Mouse (Mus musculus): ENCODE measurements around the gene Sept9. TPM values are rescaled to one million over a fixed set of nuclear protein-coding genes. Genes with fewer than 3 reads are reported as not detected.
"Not testable (repeated sequence)": the region's sequence is repeated elsewhere in the genome, so short reads cannot be mapped to it uniquely, and the experiment has no call there.

Sept9 gene
- polyA plus RNA-seq, 1 experiment = 38.4 TPM

DNA sequence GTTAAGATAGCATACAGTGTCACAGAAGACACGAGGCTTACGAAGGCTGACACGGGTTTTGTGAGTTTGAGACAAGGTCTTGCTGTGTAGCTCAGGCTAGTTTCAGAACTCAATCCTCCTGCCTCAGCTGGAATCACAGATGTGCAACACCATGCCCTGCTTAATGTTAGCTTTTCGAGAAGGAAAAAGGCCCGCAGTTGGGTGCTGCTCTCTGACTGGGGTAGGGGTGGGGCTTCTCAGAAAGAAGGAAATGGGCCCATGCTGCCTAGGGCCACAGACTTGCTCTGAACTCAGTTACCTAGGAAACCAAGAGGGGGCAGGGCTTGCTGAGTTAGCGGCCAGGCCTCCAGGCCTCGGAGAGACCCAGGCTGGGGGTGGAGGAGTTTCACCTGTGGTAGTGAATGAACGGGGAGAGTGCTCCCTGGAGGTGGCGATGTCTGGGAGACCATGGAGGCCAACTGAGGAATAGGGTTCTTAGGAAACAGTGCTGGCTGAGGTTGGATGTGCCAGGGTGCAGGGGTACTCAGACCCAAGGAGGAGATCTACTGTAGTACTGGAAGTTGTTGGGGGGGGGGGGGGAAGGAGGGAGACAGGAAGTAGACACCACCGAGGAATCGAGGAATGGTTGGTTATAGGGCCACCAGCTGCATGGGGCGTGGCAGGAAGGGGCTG, 126.1 kb downstream of the Sept9 start:
- no peak for DNase-seq (ENCODE audit: low spot score)

DNA sequence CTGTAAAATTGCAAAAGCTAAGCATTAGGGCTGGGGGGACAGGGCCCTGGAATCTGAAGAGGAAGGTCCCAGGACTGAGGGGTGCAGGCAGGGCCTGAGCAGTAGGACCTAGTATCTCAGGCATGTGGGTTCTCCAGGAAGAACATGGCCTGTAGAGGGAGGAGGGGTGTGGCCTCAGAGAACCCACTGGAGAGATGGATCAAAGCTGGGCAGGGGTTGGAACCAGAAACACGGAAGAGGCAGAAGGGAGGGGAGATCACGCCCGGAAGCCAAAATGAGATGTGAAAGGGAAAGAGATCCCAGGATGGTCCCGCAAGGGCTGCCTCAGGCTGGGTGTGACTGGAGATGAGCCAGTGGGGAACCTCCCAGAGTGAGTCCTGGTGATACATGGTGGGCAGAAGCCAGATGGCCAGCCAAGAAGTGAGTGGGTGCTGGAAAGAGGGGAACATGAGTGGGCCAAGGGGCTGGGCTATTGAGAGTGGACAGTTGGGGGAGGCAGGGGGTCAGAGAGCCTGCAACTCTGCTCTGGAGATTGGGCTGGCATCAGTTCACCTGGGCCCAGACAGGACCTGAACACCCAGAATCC, 126.8 kb downstream of the Sept9 start:
- DNase-seq (ENCODE audit: low spot score) = no peak

DNA sequence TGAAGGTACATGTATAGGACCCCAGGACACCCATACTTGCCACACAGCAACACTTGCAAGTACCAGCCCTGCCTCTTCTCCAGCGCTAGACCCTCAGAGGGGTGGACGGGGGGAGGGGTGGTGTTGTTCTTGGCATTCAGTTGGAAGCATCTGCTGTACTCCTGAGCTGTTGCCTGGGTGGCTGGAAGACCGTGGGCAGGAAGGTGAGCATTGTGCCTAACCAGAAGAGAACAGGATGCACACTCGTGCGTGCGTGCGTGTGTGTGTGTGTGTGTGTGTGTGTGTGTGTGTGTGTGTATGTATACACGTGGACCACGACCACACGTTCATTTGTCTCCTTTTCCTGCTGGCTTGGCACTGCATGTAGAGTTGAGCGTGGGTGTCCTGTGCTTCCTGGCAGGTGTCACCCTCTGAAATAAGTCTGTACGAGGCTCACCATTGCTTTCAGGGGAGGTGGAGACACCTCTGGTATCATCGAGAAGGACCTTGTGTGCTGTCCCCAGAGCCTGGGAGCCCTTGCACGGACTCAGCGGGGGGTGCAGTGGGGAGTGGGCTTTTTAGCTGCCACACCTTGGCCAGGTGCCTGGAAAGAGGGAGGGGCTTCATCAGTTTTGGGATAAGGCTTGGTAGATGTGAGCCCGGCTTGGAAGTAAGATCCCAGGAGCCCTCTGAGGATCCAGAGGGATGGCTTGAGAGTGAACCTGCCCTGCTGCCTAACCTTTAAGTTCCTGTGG, 127.6 kb downstream of the Sept9 start:
- DNase-seq (ENCODE audit: low spot score) = no peak

DNA sequence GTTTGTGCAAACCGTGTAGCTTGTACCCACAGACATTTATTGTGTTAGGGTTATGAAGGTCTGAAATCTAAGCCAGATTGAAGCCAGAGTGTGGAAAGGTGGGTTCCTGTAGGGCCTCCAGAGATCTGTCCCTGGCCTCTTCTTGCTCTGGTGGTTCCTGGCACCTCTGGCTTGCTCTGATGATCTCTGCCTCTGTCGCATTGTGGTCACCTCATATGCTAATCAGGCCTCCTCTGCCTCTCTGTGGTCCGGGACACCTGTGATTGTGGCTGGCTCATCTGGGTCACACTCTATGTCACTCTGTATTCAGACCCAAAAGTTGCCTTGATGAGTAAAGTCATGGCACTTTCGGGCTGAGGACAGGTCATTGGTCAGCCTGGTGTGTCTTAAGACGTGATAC, 128.2 kb downstream of the Sept9 start:
- no peak for DNase-seq (ENCODE audit: low spot score)

DNA sequence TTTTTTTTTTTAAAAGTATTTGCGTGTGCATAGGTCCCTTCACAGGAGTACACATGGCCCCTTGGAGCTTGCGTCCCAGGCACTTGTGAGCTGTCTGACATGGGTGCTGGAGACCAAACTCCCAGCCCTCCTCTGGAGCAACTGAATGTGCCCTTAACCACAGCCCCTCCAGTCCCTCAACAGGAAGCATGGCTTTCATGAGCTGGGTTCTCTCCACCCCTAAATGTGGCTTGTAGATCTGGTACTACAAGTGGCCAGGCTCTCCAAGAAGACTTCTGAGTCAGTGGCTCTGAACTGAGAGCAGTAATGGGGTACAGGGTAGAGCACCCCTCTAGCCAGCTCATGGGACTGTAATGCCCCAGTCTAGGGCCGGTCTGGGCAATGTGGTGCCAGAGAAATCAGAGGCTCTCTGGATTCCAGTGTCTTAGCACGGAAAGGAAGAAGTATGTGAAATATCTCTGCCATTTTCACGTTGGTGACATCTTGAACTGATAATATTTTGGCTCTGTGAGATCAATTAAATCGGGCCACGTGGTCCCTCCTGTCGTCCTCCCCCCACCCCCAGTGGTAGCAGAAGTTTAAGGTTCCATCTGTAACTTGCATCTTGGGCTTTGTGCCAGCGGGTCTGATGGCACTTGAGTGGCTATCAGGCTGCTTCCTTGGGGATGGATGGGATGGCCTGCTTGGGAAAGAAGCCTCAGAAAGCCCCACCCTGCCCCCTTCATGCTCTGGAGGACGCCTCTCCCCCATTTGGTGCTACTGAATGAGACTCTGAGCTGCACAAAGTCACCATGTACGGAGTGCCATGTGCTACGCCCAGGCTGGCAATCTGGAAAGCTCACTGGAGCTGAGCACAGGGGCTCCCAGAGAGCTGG, 130.9 kb downstream of the Sept9 start:
- DNase-seq (ENCODE audit: low spot score) = no peak

DNA sequence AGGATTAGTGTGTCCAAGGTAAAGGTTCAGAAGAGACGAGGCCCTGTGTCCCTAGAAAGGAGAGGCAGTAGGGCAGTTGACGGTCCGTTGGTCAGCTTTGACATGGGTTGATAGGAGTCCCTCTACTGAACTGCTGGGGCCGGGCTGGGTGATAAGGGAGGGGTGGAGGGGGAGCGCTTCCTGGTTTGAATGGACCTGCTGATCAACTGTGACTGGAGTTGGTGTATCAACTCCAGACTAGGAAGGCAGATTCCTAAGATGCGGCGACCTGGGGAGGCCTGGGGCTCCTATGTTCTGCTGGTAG, 131.4 kb downstream of the Sept9 start:
- DNase-seq (ENCODE audit: low spot score) = no peak

DNA sequence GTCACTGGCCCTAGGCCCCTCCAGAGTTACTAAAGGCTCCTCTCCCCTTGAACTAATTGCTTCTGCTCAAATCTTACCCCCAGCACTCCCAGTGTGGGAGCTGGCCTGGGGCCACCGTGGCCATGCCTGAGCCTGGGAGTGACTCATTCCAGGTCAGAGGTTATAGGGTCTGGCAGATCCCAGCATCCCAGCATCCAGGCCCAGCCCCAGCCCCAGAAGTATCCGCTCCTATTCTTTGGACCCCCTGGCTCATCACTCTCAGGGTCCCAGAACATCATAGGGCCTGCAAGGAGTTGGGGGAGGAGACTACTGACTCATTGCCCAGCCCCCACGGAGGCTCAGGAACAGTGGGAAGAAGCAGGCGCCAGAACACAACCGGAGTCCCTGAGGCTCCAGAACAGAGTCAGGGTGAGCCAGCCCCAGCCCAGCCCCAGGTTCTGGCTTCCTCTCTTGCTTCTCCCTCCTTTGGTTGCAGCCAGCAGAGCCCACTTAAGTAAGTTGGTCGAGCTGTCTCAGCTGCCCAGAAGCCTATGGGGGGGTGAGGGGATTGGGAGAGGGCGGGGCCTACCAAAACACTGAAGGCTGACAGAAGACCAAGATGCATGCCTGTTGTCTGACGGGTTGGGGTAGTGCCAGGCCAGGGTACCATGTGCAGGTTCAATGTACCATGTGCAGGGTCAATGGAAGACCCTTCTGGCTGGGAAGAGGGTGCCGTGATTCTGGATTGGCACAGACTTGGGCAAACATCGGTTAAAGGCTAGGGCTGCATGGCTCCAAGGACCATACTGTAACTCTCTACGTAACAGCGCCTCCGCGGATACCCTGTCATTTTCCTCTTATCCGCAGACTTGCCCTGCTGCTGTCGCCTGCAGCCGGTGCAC, 132.1 kb downstream of the Sept9 start:
- DNase-seq (ENCODE audit: low spot score) = no peak

DNA sequence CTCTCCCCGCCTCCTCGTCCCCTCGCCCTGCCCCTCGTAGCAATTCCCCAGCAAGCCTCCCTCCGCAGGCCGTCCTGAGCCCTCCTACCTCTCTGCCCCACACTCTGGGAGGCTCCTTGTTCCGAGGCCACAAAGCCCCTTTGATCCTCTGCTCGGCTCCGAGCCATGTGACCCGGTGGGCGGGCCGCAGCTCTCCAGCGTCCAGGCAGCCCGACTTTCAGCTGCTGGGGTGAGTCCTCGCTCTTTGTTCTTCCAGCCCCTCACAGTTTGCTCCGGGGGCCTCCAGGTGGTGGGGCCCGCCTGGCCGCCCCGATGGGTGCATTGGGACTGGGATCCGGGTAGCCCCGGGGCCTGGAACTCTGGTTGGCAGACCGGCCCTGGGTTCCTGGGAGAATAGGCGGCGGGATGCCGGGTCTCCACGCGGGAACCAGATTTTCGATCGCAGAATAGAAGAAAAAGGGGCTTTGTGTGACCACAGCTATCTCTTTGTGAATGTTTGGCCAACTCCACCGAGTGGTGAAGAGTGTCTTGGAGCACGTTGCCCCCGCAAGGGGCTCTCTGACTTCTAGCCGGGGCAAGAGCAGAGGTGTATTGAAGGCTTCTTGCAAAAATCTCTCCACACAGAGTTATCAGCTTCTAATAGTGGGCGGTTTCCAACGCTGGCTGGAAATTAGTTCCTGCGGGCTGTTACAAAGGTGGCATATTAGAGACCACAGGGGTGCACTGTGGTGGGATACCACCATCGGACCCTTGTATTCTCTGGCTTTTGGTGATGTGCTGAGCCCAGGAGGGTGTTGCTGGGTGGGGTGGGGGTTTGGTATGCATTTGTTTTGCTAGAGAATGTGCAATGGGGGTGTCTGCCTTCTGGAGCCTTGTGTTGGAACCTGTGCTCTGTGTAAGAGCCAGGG, 133.0 kb downstream of the Sept9 start:
- no peak for DNase-seq (ENCODE audit: low spot score)

DNA sequence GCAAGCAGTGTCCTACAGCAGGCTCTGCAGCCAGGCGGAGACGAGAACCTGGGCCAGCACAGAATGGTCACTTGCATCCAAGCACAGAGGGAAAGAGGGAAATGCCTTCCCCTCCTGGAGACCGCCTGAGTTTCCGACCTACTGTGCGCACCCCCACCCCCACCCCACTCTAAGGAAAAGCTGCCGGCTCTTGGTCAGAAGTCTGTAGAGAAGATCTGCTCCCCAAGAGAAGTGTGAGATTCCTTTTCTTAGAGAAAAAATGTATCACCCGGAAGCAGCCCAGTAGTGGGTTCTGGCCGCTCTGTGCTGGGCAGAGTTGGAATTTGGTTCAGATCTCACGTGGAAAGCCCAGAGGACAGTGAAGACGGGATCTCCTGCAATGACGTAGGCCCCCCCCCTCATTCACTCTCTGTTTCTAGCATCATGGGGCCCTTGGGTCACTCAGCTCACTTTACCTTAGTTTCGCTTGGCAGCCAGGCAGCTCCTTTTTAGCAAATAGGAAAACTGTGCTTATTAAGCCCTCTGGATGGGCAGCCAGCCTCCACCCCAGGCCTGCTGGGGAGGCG, 133.8 kb downstream of the Sept9 start:
- no peak for DNase-seq (ENCODE audit: low spot score)

DNA sequence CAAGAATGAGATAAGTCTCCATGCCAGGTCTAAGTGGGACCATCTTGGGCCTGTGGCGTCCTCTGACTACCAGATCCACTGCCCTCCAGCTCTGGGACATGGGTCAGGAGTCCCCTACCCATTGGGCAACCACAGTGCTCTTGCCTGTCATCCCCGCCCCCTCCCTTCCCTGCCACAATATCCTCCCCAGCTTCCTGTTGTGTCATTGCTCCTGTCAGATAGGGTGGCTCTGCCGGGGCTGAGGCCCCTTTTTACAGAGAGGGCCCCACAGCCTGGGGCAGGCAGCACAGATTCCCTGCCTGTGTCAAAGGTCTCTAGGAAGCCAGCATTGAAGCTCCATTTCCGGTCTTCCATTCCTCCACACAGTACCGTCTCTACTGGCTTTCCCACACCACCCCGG, 134.6 kb downstream of the Sept9 start:
- DNase-seq (ENCODE audit: low spot score) = no peak

DNA sequence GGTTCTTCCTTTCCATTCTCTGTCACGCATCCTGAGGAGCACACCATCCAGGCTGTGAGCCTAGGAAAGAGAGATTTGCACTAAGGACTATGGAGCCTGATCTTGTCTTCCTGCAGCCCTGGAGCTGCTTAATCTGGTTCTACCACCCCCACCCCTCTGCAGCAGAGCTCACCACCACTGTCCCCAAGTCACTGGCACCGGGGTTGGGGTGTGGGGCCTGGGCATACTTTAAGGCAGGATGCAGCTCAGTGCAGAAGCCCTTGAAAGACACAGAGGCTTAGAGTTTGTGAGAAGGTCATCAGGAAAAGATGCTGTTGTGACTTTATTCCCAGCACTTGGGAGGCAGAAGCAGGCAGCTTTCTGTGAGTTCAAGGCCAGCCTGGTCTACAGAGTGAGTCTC, 135.7 kb downstream of the Sept9 start:
- DNase-seq (ENCODE audit: low spot score) = no peak

DNA sequence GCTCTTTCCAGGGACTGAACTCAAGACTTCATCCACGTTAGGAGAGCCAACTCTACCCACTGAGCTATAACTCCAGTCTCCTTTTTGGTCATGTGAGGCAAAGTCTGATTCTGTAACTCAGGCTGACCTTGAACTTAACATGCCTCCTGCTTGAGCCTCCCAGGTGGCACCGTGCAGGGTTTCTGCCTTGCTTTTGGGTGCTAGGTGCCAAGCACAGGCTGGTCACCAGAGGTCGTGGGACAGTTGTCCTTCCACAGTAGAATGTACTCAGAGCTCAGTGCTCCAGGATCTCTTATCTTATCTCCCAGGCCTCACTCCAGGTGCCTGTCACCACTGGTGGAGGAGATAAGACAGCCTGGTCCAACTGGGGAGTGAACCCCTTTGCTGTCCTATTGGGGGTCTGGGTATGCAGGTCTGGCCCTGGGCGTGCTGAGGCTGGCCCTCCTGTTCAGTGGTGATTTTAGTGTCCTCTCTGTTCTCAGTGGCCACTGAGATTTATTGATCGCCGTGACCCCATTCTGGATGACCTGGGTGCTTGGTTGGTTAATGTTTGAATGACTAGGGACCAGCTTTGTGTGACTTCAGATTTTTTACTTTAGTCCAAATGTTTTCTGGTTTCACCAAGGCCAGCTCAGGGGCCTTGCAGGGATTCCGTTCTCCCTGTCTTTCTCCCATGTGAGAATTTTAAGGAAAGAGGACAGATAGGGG, 136.8 kb downstream of the Sept9 start:
- DNase-seq (ENCODE audit: low spot score) = no peak

DNA sequence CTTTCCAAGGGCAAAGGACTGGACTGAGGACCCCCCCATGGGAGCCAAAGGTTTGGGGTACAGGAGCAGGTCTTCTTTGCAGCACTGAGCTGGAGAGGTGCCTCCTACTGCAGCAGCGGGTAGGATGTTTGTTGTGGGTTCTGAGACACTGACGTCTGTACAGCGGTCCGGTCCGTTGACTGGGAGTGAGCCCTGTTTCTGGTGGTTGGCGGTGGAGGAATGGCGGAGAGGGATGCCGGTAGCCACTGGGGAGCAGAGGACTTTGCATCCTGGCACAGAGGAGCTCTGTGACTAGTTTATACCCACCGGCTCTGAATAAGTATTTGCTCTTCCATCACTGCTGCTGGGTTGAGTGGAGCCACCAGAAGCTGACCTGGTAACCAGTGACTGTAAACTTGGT, 138.3 kb downstream of the Sept9 start:
- no peak for DNase-seq (ENCODE audit: low spot score)

DNA sequence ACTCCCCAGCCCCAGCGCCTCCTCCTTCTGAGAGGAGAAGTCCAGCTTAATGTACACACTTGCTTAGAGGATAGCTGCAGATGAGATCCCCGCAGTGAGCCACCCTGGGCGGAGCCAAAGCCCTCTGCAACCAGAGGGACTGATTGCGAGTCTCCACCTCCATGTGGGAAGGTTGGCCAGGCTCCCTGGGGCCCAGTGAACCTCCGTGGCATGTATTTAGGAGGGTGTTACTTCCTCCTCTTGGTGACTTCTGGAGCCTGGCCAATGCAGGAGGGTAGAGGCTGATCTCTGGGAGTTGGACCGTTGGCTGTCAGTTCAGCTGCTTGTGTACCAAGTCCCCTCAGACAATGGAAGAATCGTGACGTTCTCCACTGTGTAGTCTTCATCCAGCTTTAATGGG, 139.0 kb downstream of the Sept9 start:
- no peak for DNase-seq (ENCODE audit: low spot score)

DNA sequence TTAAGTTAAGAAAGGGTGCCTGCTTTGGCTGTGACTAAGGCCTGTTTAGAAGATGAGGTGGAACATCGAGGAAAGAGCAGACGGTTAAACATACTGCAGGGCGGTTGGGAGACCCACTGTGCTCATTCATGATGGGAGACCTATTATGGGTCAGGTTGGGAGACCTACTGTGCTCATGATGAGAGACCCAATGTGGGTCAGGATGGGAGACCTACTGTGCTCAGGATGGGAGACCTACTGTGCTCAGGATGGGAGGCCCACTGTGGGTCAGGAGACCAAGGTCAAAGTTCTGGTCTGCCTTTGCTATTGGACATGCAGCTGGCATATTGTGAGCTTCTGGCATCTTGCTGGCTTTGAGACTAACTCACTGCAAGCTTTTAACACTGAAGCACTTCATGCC, 139.6 kb downstream of the Sept9 start:
- DNase-seq (ENCODE audit: low spot score) = no peak

DNA sequence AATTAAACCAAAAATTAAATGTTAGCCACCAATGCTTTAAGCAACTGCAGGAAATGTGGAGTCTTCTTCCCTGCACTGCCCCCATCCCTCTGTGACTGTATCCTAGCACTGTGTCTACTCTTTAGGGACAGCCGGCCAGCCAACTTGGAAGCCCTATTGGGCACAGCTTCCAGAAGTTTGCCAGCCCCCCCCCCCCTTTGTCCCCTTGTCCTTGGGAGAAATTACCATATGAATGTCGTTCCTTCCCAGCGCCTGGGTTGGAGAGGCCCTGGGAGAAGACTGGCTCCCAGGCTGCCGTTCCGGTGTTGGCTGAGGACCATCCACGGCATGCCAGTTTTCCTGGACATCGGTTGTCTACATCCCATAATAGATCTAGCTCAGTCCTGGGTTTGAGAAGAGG, 141.8 kb downstream of the Sept9 start:
- DNase-seq (ENCODE audit: low spot score) = no peak

DNA sequence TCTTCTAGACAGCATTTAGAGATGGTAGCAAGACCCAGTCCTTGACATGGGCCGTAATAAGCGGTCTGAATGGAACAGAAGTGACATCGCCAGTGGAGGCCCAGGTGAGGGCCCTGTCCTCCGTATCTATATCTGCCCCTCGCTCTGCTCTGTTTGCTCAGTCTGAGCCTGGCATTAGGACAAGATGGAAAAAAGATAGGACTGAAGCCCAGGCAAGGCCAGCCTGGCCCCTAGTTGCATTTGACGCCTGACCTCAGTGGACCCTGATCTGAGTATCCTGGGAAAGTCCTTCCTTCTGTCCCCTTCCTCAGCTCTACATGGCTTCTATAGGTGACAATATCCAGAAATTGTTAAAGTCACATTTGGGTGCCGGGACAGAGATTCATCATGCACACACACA, 142.6 kb downstream of the Sept9 start:
- DNase-seq (ENCODE audit: low spot score) = no peak

DNA sequence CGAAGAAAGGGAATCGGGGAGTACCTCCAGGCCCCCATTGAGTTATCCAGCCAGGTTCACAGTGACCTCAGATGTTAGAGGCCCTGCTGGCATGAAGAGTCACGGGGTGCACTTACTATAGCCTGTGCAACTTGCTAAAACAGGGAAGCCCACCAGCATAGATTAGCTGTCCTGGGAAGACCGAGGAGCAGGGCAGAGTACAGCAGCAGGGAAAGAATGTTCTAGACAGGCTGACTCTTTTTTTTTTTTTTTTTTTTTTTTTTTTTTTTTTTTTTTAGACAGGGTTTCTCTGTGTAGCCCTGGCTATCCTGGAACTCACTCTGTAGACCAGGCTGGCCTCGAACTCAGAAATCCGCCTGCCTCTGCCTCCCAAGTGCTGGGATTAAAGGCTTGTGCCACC, 143.0 kb downstream of the Sept9 start:
- DNase-seq (ENCODE audit: low spot score) = not testable (repeated sequence)

DNA sequence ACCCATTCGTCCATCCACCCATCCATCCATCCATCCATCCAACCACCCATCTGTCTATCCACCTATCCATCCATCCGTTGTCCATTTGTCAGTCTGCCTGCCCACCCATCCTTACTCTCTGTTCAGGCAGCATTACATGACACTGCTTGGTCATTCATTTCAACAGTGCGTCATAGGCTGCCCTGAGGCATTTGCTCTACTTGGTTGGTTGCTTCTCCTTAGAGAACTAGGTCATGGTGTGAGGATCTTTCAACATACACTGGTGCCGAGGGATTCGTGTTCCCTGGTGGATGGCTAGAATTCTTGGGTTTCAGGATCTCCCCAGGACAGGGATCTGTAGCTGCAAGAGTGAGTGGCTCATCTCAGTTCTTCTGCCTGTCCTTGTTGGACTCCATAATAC, 144.3 kb downstream of the Sept9 start:
- DNase-seq (ENCODE audit: low spot score) = no peak
